Mouse (Mus musculus) heart, postnatal 0 days (tissue): ENCODE measurements around the gene Atxn7. TPM values are rescaled to one million over a fixed set of nuclear protein-coding genes. Genes with fewer than 3 reads are reported as not detected.
A peak's percentile ranks its signal among the peaks of the same experiment; 100 is the strongest.

Experiments
- ATAC-seq: fragments of 200-750 bp; cut with Nextera tagmentation; 2 replicates; pipeline ENCODE4 v1.8.0; 2017; ENCODE audit warnings: low read depth, moderate number of reproducible peaks, moderate library complexity; ENCODE audit not compliant: insufficient read depth
- DNase-seq: peaks from one replicate; pipeline ENCODE4 v3.0.0-alpha.2; 2016; ENCODE audit warnings: low spot score
- H3K27ac ChIP-seq: fragments of 300-500 bp; sonication (generic); 2 replicates; pipeline ENCODE4 v1.5.1; 2014; ENCODE audit warnings: low read depth, mild to moderate bottlenecking
- H3K27me3 ChIP-seq: fragments of 300-500 bp; sonication (generic); 2 replicates; pipeline ENCODE4 v1.6.1; 2014; ENCODE audit warnings: low read length, mixed read lengths; ENCODE audit not compliant: control insufficient read depth, insufficient read depth
- H3K36me3 ChIP-seq: fragments of 300-500 bp; sonication (generic); replicated peaks from 2 replicates; pipeline ENCODE4 v1.6.1; 2014; ENCODE audit warnings: low read length, mixed read lengths; ENCODE audit not compliant: control insufficient read depth, insufficient read depth
- H3K4me1 ChIP-seq: fragments of 300-500 bp; sonication (generic); 2 replicates; pipeline ENCODE4 v1.6.1; 2014; ENCODE audit warnings: antibody characterized with exemption; ENCODE audit not compliant: control insufficient read depth, insufficient read depth
- H3K4me2 ChIP-seq: fragments of 300-500 bp; sonication (generic); 2 replicates; pipeline ENCODE4 v1.6.1; 2014; ENCODE audit warnings: low read depth, mild to moderate bottlenecking, low read length, moderate library complexity
- H3K4me3 ChIP-seq: fragments of 300-500 bp; sonication (generic); 2 replicates; pipeline ENCODE4 v1.5.1; 2014; ENCODE audit warnings: low read depth, low read length
- H3K9ac ChIP-seq: fragments of 300-500 bp; sonication (generic); replicated peaks from 2 replicates; pipeline ENCODE4 v1.6.1; 2014; ENCODE audit warnings: low read depth, low read length, mixed read lengths
- H3K9me3 ChIP-seq: fragments of 300-500 bp; sonication (generic); replicated peaks from 2 replicates; pipeline ENCODE4 v1.6.1; 2016; ENCODE audit warnings: low read length; ENCODE audit not compliant: control insufficient read depth
- CTCF ChIP-seq: IDR thresholded peaks from 2 replicates; pipeline ENCODE4 v1.5.1; 2016; ENCODE audit warnings: antibody characterized with exemption, control low read depth, low read depth
- EP300 ChIP-seq: IDR thresholded peaks from 2 replicates; pipeline ENCODE4 v1.6.1; 2016; ENCODE audit warnings: antibody characterized with exemption, low read depth
- WGBS: fragments of 180-500 bp; shearing (Covaris S2); extraction: QIAGEN DNeasy Blood & Tissue Kit; methylation state at CpG from one replicate; pipeline ENCODE4 v1.1.7; 2014; 5-methylcytosine and 5-hydroxymethylcytosine counted together
- polyA plus RNA-seq: library from polyadenylated mRNA; unstranded; fragments of >200 nt; fragmentation: Nextera tagmentation; extraction: Ambion mirVana; gene quantifications from 2 replicates; pipeline ENCODE4 v1.2.1, GENCODE M21; 2015
- total RNA-seq: library from RNA; depleted of rRNA; stranded (reverse); fragments of >200 nt; gene quantifications from 2 replicates; pipeline ENCODE4 v1.2.3, GENCODE M21; 2014; ENCODE audit warnings: low replicate concordance; rRNA removed

The Atxn7 gene
- 11.2 and 12.4 TPM in 2 replicates for total RNA-seq
- polyA plus RNA-seq: 2.1 TPM in 2 replicates

DNA sequence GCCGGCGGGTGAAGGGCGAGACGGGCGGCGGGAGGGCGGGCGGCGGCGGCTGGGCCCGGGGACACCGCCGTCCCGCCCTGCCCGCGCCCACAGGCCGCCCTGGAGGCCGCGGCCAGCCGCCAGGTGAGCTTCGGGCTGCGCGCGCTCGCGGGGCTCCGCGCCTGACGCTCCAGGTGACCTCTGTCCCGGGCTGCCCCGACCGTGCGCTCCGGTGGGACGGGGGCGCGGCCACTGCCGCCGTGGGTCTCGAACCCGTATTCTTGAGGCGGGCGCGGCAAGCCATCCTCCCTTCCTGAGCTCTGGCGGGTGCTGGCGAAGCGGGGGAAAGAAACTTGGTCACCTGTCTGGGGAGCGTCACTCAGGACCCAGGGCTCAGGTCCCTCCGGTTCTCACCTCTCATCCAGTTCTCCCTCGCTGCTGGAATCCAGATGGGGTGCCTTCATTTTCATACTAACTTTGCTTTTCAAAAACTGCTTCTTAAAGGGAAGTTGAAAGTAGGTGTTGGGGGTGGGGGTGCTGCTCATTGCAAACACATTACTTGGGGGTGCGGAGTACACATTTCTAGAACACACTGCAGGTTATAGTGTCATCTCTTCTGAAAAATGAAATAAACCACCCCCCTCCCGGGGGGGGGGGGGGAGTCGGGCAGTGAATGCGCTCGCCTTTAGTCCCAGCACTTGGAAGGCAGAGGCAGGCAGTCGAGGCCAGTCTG, at the start of gene Atxn7, which contains the start of gene Thoc7:
Gene Atxn7 (plus strand): TSS at position 40 of the 712 bp plus-strand sequence.
Gene Thoc7 (minus strand): TSS at position 452 of the 712 bp plus-strand sequence.
- H3K4me1 ChIP-seq: peaks cover 7% of the 10 kb centered on the region
- peak within 1 kb of the TSS; percentile 83 for H3K4me2 ChIP-seq
- peak within 1 kb of the TSS; percentile 96 for H3K4me3 ChIP-seq
- 3% methylated on average over 30 of the region's 56 CpGs for WGBS
- TF ChIP-seq CTCF (no peak), EP300 (no peak)
- H3K36me3 ChIP-seq: no peaks in the 10 kb centered on the region; the same call in 1 of the 2 replicates
- H3K9me3 ChIP-seq: no peaks in the 10 kb centered on the region
- no peaks in the 10 kb centered on the region for H3K27me3 ChIP-seq
- peak within 1 kb of the TSS; percentile 89 for H3K27ac ChIP-seq
- ATAC-seq (peak; percentile 46), DNase-seq (no peak)
- peak within 1 kb of the TSS; percentile 96 for H3K9ac ChIP-seq

DNA sequence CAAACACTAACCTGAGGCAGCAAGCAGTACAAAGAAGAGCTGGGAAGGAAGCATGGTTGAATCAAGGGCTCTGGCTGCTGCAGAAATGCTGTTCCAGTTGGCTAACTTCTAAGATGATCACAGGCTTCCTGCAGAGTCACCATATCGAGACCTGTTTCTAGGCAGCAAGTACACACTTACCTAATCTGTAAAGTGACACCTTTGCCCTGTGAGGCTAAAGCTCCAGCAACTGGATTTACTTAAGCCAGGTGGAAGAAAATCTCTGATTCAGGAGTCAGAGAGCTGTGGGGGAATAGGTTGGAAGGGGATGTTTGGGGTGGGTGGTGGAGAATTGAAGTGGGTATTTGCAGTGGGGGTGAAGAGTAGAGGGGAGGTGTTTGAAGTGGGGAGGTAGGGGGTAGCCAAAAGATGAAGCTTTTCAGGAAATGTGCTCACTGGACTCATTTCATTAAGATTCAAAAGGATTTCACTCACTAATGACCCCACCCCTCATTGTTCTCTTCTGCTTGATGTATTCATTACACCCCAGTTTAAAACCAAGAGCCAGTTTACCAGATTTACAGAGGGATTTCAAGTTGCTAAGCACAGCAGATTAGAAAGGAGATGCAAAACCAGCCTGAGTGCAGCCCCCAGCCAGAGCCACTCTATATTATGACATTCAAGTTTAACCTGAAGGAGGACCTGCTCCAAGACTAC, 46.7 kb upstream of the Atxn7 start, which contains the start of gene Gm281:
Gene Gm281 (minus strand): TSS at position 92 of the 696 bp plus-strand sequence.
- no peak within 1 kb of the TSS for H3K4me3 ChIP-seq
- DNase-seq (no peak), ATAC-seq (no peak)
- H3K27ac ChIP-seq: no peak within 1 kb of the TSS
- TF ChIP-seq CTCF: no peak
- TF ChIP-seq EP300: no peak
- no peaks in the 10 kb centered on the region for H3K9me3 ChIP-seq
- H3K4me2 ChIP-seq: no peak within 1 kb of the TSS
- no peaks in the 10 kb centered on the region for H3K4me1 ChIP-seq
- no peaks in the 10 kb centered on the region for H3K36me3 ChIP-seq
- 39% methylated on average over 1 of the region's 1 CpGs for WGBS
- H3K27me3 ChIP-seq: no peaks in the 10 kb centered on the region
- no peak within 1 kb of the TSS for H3K9ac ChIP-seq

- no peaks in the 10 kb centered on the region for H3K36me3 ChIP-seq
- WGBS: 59% methylated on average over 4 of the region's 4 CpGs
- H3K9me3 ChIP-seq: no peaks in the 10 kb centered on the region
- H3K9ac ChIP-seq: no peak overlapping the region
- H3K4me2 ChIP-seq: no peak overlapping the region
- TF ChIP-seq CTCF: no peak
- TF ChIP-seq EP300: no peak
- no peak overlapping the region for H3K4me3 ChIP-seq
- DNase-seq (no peak), ATAC-seq (no peak)
- no peaks in the 10 kb centered on the region for H3K27me3 ChIP-seq
- no peak overlapping the region for H3K27ac ChIP-seq
- H3K4me1 ChIP-seq: no peaks in the 10 kb centered on the region
These were observed 46.0 kb upstream of the Atxn7 start for GRCm38 (mm10) chr14:13915207-13915606.

DNA sequence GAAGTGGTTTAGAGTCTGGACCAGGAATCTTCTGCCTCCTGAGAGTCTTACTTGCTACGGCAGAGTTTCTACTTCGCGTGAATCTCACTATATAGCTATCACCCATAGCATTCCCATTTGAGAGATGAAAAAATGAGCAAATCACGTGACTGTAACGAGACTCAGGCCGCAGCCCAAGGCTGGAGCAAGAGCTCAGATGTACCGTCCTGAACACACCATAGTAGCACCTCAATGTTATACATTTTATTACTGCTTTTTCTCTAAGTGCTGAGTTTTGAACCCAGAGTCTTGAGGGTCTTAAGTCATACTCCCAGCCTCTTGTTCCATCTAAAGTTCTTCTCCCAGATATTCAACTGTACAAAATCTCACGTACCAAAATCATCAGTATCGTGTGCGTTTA, 44.0 kb upstream of the Atxn7 start:
- TF ChIP-seq CTCF (no peak), EP300 (no peak)
- no peak for DNase-seq
- Histone ChIP-seq H3K27ac (no peak overlapping the region), H3K4me2 (no peak overlapping the region), H3K27me3 (no peaks in the 10 kb centered on the region), H3K9me3 (no peaks in the 10 kb centered on the region), H3K36me3 (no peaks in the 10 kb centered on the region), H3K4me1 (no peaks in the 10 kb centered on the region), H3K9ac (no peak overlapping the region), H3K4me3 (no peak overlapping the region)
- 82% methylated on average over 10 of the region's 10 CpGs for WGBS
- no peak for ATAC-seq

DNA sequence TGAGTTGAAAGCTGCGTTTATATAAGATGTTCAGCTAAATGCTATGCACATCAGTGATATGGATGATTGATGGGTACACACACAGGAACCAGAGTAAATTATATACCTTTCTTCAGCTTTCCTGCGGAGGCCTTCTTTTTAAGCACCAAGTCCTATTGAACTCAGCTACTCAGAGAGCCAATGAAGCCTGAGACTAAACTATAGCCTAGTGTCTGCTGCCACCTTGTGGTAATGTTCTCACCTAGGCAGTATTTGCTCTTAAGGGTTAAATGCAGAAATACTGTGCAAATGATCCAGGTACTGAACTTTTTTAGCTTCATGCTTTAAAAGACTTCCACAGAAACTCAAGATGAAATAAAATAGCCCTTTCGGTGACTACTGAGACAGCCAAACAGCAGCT, 43.6 kb upstream of the Atxn7 start:
- no peak for ATAC-seq
- H3K27ac ChIP-seq: no peak overlapping the region
- 41% methylated on average over 3 of the region's 3 CpGs for WGBS
- no peaks in the 10 kb centered on the region for H3K27me3 ChIP-seq
- H3K9ac ChIP-seq: no peak overlapping the region
- H3K4me3 ChIP-seq: no peak overlapping the region
- TF ChIP-seq EP300 (no peak), CTCF (peak; percentile 88)
- H3K4me1 ChIP-seq: no peaks in the 10 kb centered on the region
- H3K36me3 ChIP-seq: no peaks in the 10 kb centered on the region
- no peak overlapping the region for H3K4me2 ChIP-seq
- H3K9me3 ChIP-seq: no peaks in the 10 kb centered on the region
- DNase-seq: peak; percentile 68
